Mouse (Mus musculus): ENCODE results near the gene Gp1ba. TPM values are rescaled to one million over a fixed set of nuclear protein-coding genes. Genes with fewer than 3 reads are reported as not detected.

Gene Gp1ba
- polyA plus RNA-seq, 1 experiment from 2014 or later = 2.0 TPM

- no peaks in the 10 kb centered on the region for H3K79me2 ChIP-seq (ENCODE audit: inconsistent target)
- peak within 1 kb of the TSS; percentile 38 for H3K4me3 ChIP-seq (ENCODE audit: inconsistent target)
- H3K27ac ChIP-seq = peak within 1 kb of the TSS; percentile 32
- WGBS (ENCODE audit: missing documents) = 20% methylated on average over 21 of the region's 21 CpGs
- H3K36me3 ChIP-seq (ENCODE audit: inconsistent target) = peaks cover 19% of the 10 kb centered on the region; the same call in 1 of the 2 replicates
Observed at GRCm38 (mm10) chr11:70615516-70616093, 23.3 kb upstream of the Gp1ba start, which contains the start of gene 4930544D05Rik. 4930544D05Rik (plus strand) TSS chr11:70615848.

GRCm38 (mm10) chr11:70619101-70619500 is 19.8 kb upstream of the Gp1ba start, which contains the start of gene Chrne:
Chrne (minus strand) TSS chr11:70619216.
- no peaks in the 10 kb centered on the region for H3K79me2 ChIP-seq (ENCODE audit: inconsistent target)
- no peak within 1 kb of the TSS for H3K27ac ChIP-seq
- H3K4me3 ChIP-seq (ENCODE audit: inconsistent target) = no peak within 1 kb of the TSS
- 67% methylated on average over 1 of the region's 1 CpGs for WGBS (ENCODE audit: missing documents)
- no peaks in the 10 kb centered on the region for H3K36me3 ChIP-seq (ENCODE audit: inconsistent target)

- Histone ChIP-seq H3K36me3 (ENCODE audit: inconsistent target) (no peaks in the 10 kb centered on the region), H3K79me2 (ENCODE audit: inconsistent target) (no peaks in the 10 kb centered on the region), H3K4me3 (ENCODE audit: inconsistent target) (no peak overlapping the region), H3K27ac (no peak overlapping the region)
- WGBS (ENCODE audit: missing documents) = 93% methylated on average over 7 of the region's 7 CpGs
Observed at GRCm38 (mm10) chr11:70621972-70622814, 16.7 kb upstream of the Gp1ba start.

GRCm38 (mm10) chr11:70623053-70623742 is 15.7 kb upstream of the Gp1ba start:
- 91% methylated on average over 9 of the region's 10 CpGs for WGBS (ENCODE audit: missing documents)
- H3K79me2 ChIP-seq (ENCODE audit: inconsistent target) = no peaks in the 10 kb centered on the region
- H3K4me3 ChIP-seq (ENCODE audit: inconsistent target) = no peak overlapping the region
- no peak overlapping the region for H3K27ac ChIP-seq
- H3K36me3 ChIP-seq (ENCODE audit: inconsistent target) = no peaks in the 10 kb centered on the region

- Histone ChIP-seq H3K79me2 (ENCODE audit: inconsistent target) (no peaks in the 10 kb centered on the region), H3K36me3 (ENCODE audit: inconsistent target) (no peaks in the 10 kb centered on the region), H3K27ac (no peak overlapping the region), H3K4me3 (ENCODE audit: inconsistent target) (no peak overlapping the region)
- 55% methylated on average over 3 of the region's 4 CpGs for WGBS (ENCODE audit: missing documents)
Observed at GRCm38 (mm10) chr11:70625473-70625872, 13.4 kb upstream of the Gp1ba start.

GRCm38 (mm10) chr11:70626877-70627276 is 12.0 kb upstream of the Gp1ba start:
- Histone ChIP-seq H3K79me2 (ENCODE audit: inconsistent target) (no peaks in the 10 kb centered on the region), H3K36me3 (ENCODE audit: inconsistent target) (no peaks in the 10 kb centered on the region), H3K27ac (no peak overlapping the region), H3K4me3 (ENCODE audit: inconsistent target) (no peak overlapping the region)
- WGBS (ENCODE audit: missing documents) = 96% methylated on average over 3 of the region's 4 CpGs

GRCm38 (mm10) chr11:70628431-70628830 is 10.5 kb upstream of the Gp1ba start:
- H3K27ac ChIP-seq = no peak overlapping the region
- no peak overlapping the region for H3K4me3 ChIP-seq (ENCODE audit: inconsistent target)
- 67% methylated on average over 2 of the region's 2 CpGs for WGBS (ENCODE audit: missing documents)
- H3K79me2 ChIP-seq (ENCODE audit: inconsistent target) = no peaks in the 10 kb centered on the region
- no peaks in the 10 kb centered on the region for H3K36me3 ChIP-seq (ENCODE audit: inconsistent target)

GRCm38 (mm10) chr11:70629557-70629956 is 9.4 kb upstream of the Gp1ba start:
- H3K4me3 ChIP-seq (ENCODE audit: inconsistent target) = no peak overlapping the region
- H3K36me3 ChIP-seq (ENCODE audit: inconsistent target) = no peaks in the 10 kb centered on the region
- H3K79me2 ChIP-seq (ENCODE audit: inconsistent target) = no peaks in the 10 kb centered on the region
- no peak overlapping the region for H3K27ac ChIP-seq
- WGBS (ENCODE audit: missing documents) = 62% methylated on average over 5 of the region's 5 CpGs

GRCm38 (mm10) chr11:70630129-70630528 is 8.8 kb upstream of the Gp1ba start:
- no peaks in the 10 kb centered on the region for H3K79me2 ChIP-seq (ENCODE audit: inconsistent target)
- 61% methylated on average over 7 of the region's 7 CpGs for WGBS (ENCODE audit: missing documents)
- H3K4me3 ChIP-seq (ENCODE audit: inconsistent target) = no peak overlapping the region
- no peak overlapping the region for H3K27ac ChIP-seq
- no peaks in the 10 kb centered on the region for H3K36me3 ChIP-seq (ENCODE audit: inconsistent target)

GRCm38 (mm10) chr11:70635601-70636000 is 3.3 kb upstream of the Gp1ba start:
- no peak overlapping the region for H3K27ac ChIP-seq
- no peak overlapping the region for H3K4me3 ChIP-seq (ENCODE audit: inconsistent target)
- WGBS (ENCODE audit: missing documents) = 95% methylated on average over 2 of the region's 4 CpGs
- no peaks in the 10 kb centered on the region for H3K79me2 ChIP-seq (ENCODE audit: inconsistent target)
- no peaks in the 10 kb centered on the region for H3K36me3 ChIP-seq (ENCODE audit: inconsistent target)

GRCm38 (mm10) chr11:70637764-70638163 is 1.2 kb upstream of the Gp1ba start:
- H3K27ac ChIP-seq = no peak overlapping the region
- no peaks in the 10 kb centered on the region for H3K36me3 ChIP-seq (ENCODE audit: inconsistent target)
- H3K4me3 ChIP-seq (ENCODE audit: inconsistent target) = no peak overlapping the region
- no peaks in the 10 kb centered on the region for H3K79me2 ChIP-seq (ENCODE audit: inconsistent target)
- 92% methylated on average over 1 of the region's 1 CpGs for WGBS (ENCODE audit: missing documents)

GRCm38 (mm10) chr11:70638293-70638692 is 629 bp upstream of the Gp1ba start:
- WGBS (ENCODE audit: missing documents) = 53% methylated on average over 1 of the region's 1 CpGs
- no peak overlapping the region for H3K27ac ChIP-seq
- H3K4me3 ChIP-seq (ENCODE audit: inconsistent target) = no peak overlapping the region
- H3K79me2 ChIP-seq (ENCODE audit: inconsistent target) = no peaks in the 10 kb centered on the region
- H3K36me3 ChIP-seq (ENCODE audit: inconsistent target) = peaks cover 4% of the 10 kb centered on the region; the same call in 1 of the 2 replicates

- H3K79me2 ChIP-seq (ENCODE audit: inconsistent target) = peaks cover 3% of the 10 kb centered on the region; the same call in 1 of the 2 replicates
- 94% methylated on average over 8 of the region's 8 CpGs for WGBS (ENCODE audit: missing documents)
- no peak overlapping the region for H3K27ac ChIP-seq
- H3K4me3 ChIP-seq (ENCODE audit: inconsistent target) = no peak overlapping the region
- H3K36me3 ChIP-seq (ENCODE audit: inconsistent target) = peaks cover 20% of the 10 kb centered on the region; the same call in 1 of the 2 replicates
Observed at GRCm38 (mm10) chr11:70639976-70640375, 1.1 kb downstream of the Gp1ba start.

- Histone ChIP-seq H3K4me3 (ENCODE audit: inconsistent target) (no peak overlapping the region), H3K27ac (no peak overlapping the region), H3K36me3 (ENCODE audit: inconsistent target) (peaks cover 29% of the 10 kb centered on the region; the same call in 1 of the 2 replicates), H3K79me2 (ENCODE audit: inconsistent target) (peaks cover 16% of the 10 kb centered on the region)
- 80% methylated on average over 7 of the region's 7 CpGs for WGBS (ENCODE audit: missing documents)
Observed at GRCm38 (mm10) chr11:70641241-70641640, 2.3 kb downstream of the Gp1ba start.

Data from macrophage (primary cell).